Mouse (Mus musculus): ENCODE results near the gene Mrpl17.

- TF ChIP-seq CTCF (conservative IDR thresholded peaks at IDR 0.05; ENCODE audit: low read length) (no peak), POU5F1 (IDR thresholded peaks at IDR 0.05; ENCODE audit: borderline replicate concordance, low read length) (no peak)
Observed at GRCm38 (mm10) chr7:105769959-105770358, 40.9 kb downstream of the Mrpl17 start.
